Mouse (Mus musculus) neural tube, embryonic 14.5 days (tissue): ENCODE measurements at regions not wholly inside any gene's neighbourhood (a gene's known extent, or its start where the extent isn't known, plus 50 kb on each side); places are given as distances from the start of the nearest gene placed in this dataset.

Experiments used
- ATAC-seq: fragments of 200-750 bp; cut with Nextera tagmentation; 2 replicates; pipeline ENCODE4 v1.8.0; 2017; ENCODE audit warnings: low read depth, mild to moderate bottlenecking, moderate TSS enrichment, moderate library complexity
- H3K27ac ChIP-seq: fragments of 300-500 bp; sonication (generic); 2 replicates; pipeline ENCODE4 v1.5.1; 2014; ENCODE audit warnings: low read depth, mild to moderate bottlenecking, control low read depth, low read length, moderate library complexity, mixed read lengths
- H3K27me3 ChIP-seq: fragments of 300-500 bp; sonication (generic); 2 replicates; pipeline ENCODE4 v1.6.1; 2014; ENCODE audit warnings: low read length; ENCODE audit not compliant: control insufficient read depth, insufficient read depth
- H3K36me3 ChIP-seq: fragments of 300-500 bp; sonication (generic); 2 replicates; pipeline ENCODE4 v1.6.1; 2014; ENCODE audit warnings: low read length, mixed read lengths; ENCODE audit not compliant: control insufficient read depth, insufficient read depth
- H3K4me1 ChIP-seq: fragments of 300-500 bp; sonication (generic); 2 replicates; pipeline ENCODE4 v1.6.1; 2014; ENCODE audit warnings: low read length; ENCODE audit not compliant: control insufficient read depth, insufficient read depth
- H3K4me2 ChIP-seq: fragments of 300-500 bp; sonication (generic); 2 replicates; pipeline ENCODE4 v1.6.1; 2014; ENCODE audit warnings: mild to moderate bottlenecking, low read depth, low read length, control low read depth
- H3K4me3 ChIP-seq: fragments of 300-500 bp; sonication (generic); 2 replicates; pipeline ENCODE4 v1.5.1; 2014; ENCODE audit warnings: low read depth, low read length, control low read depth, mixed read lengths
- H3K9ac ChIP-seq: fragments of 300-500 bp; sonication (generic); replicated peaks from 2 replicates; pipeline ENCODE4 v1.6.1; 2014; ENCODE audit warnings: low read depth, mild to moderate bottlenecking, control low read depth, low read length, mixed read lengths
- H3K9me3 ChIP-seq: fragments of 300-500 bp; sonication (generic); 2 replicates; pipeline ENCODE4 v1.6.1; 2016; ENCODE audit warnings: low read length; ENCODE audit not compliant: control insufficient read depth
- WGBS: fragments of 180-500 bp; shearing (Covaris S2); extraction: QIAGEN DNeasy Blood & Tissue Kit; methylation state at CpG from one replicate; pipeline ENCODE4 v1.1.7; 2014; 5-methylcytosine and 5-hydroxymethylcytosine counted together

DNA sequence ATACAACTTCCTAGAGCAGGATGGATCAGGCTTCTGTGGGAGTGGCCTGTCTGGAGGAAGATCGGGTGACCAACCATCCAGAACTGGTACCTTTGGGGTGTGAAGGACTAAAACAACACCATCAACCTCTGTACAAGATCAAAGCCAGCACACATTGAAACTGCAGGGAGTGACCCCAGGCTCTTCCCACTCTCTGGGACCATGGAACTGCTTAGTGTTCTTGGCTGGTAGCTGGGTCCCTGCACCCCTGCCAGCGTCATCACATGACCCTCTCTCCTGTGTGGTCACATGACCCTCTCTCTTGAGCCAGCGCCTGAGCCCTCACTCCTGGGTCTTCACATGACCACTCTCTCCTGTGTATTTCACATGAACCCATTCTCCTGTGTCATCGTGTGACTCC lies 178.3 kb upstream of the Cdh4 start:
- Histone ChIP-seq H3K36me3 (no peaks in the 10 kb centered on the region), H3K4me2 (no peak overlapping the region), H3K9ac (no peak overlapping the region), H3K27me3 (no peaks in the 10 kb centered on the region), H3K27ac (no peak overlapping the region), H3K9me3 (no peaks in the 10 kb centered on the region), H3K4me3 (no peak overlapping the region), H3K4me1 (no peaks in the 10 kb centered on the region)
- 91% methylated on average over 4 of the region's 4 CpGs for WGBS
- ATAC-seq: no peak

DNA sequence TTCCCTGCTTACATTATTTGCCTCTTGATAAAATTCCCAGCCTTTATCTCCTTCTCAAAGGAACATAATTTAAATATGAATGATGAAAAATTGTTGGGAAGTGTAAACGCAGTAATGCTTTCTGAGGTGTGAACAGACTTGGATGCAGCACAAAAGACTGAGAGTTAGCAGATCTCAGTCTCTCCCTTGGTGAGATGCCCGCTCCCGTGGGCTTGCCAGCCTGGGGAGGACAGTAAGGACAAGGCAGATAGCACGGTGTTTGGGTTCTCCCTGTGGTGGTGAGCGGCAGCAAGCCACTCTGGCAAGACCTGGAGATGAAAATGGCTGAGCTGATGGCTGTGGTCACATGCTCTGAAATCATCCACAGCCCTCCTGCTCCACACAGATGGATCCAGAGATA lies 176.8 kb upstream of the Cdh4 start:
- no peak for ATAC-seq
- Histone ChIP-seq H3K9me3 (no peaks in the 10 kb centered on the region), H3K4me2 (no peak overlapping the region), H3K9ac (no peak overlapping the region), H3K4me3 (no peak overlapping the region), H3K27me3 (no peaks in the 10 kb centered on the region), H3K27ac (no peak overlapping the region), H3K36me3 (no peaks in the 10 kb centered on the region), H3K4me1 (no peaks in the 10 kb centered on the region)
- WGBS: 72% methylated on average over 5 of the region's 5 CpGs

DNA sequence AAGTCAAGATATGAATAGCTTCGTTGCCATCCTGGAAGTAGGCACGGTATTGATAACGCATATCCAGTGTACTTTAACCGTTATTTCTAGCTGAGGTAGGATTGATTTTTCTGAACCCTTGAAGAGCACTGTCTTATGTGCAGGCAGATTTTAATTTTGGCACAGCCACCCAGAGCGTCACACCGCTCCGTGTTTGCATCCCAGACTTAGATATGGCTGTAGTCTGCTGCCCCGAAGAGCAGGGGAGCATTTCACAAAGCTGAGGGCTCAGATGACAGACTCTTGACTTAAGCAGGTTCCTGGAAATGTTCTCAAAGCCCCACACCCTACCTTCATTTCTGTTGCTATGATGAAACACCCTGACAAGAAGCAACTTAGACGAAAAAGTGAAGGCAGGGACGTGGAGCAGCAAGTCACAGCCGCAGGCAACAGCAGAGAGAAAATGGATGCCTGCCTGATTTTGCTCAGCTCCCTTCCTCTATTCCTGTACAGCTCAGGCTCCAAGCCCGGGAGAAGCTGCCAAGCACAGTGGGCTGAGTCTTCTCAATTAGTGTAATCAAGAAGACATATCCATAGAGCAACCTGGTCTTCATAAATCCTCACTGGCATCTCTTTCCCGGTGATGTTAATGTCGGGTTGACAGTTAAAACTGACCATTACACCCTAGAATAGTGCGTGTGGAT lies 164.9 kb upstream of the Cdh4 start:
- no peaks in the 10 kb centered on the region for H3K27me3 ChIP-seq
- 87% methylated on average over 15 of the region's 15 CpGs for WGBS
- no peaks in the 10 kb centered on the region for H3K9me3 ChIP-seq
- no peak overlapping the region for H3K27ac ChIP-seq
- no peaks in the 10 kb centered on the region for H3K4me1 ChIP-seq
- no peak overlapping the region for H3K9ac ChIP-seq
- no peaks in the 10 kb centered on the region for H3K36me3 ChIP-seq
- H3K4me2 ChIP-seq: no peak overlapping the region
- no peak for ATAC-seq
- no peak overlapping the region for H3K4me3 ChIP-seq

DNA sequence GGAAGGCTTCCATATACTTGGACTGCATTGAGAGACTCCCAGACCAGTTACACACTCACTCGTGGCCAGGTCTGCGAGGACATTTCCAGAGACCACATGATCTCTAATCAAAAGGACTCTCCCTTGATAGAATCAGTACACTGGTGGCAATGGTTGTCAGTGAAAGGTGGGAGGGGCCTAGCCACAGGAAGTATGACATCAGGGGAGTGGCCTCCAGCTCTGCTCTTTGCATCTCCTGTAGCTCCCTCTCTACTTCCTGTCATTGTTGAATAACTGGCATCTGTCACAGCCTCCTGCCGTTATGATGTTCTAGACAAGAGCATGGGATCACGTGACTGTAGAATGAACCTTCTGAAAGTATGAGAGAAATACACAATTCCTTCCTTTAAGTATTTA lies 164.3 kb upstream of the Cdh4 start:
- no peak overlapping the region for H3K27ac ChIP-seq
- WGBS: 80% methylated on average over 4 of the region's 4 CpGs
- H3K9ac ChIP-seq: no peak overlapping the region
- no peaks in the 10 kb centered on the region for H3K9me3 ChIP-seq
- no peak overlapping the region for H3K4me3 ChIP-seq
- no peak for ATAC-seq
- H3K36me3 ChIP-seq: no peaks in the 10 kb centered on the region
- H3K27me3 ChIP-seq: no peaks in the 10 kb centered on the region
- no peak overlapping the region for H3K4me2 ChIP-seq
- no peaks in the 10 kb centered on the region for H3K4me1 ChIP-seq

DNA sequence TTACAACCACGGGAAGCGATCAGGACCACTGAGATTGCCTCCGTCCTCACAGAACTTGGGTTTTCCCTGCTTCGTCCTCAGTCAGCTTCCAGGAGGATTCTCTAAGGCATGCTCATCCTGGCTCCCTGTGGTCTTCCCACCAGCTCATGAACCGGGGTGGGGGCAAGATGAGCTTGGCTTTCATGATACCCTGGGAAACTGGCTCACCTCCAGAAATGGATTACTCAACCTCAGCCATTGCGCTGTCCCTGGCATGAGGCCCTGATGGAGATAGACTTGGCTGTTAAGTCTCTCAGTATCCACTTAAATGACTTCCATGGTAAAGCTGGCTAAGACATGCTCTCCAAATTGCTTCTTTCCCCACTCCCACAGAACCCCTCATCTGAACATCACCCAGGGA lies 160.0 kb upstream of the Cdh4 start:
- Histone ChIP-seq H3K4me3 (no peak overlapping the region), H3K36me3 (no peaks in the 10 kb centered on the region), H3K4me2 (no peak overlapping the region), H3K4me1 (no peaks in the 10 kb centered on the region), H3K9me3 (no peaks in the 10 kb centered on the region), H3K27ac (no peak overlapping the region), H3K27me3 (no peaks in the 10 kb centered on the region), H3K9ac (no peak overlapping the region)
- ATAC-seq: no peak
- WGBS: 78% methylated on average over 6 of the region's 6 CpGs

DNA sequence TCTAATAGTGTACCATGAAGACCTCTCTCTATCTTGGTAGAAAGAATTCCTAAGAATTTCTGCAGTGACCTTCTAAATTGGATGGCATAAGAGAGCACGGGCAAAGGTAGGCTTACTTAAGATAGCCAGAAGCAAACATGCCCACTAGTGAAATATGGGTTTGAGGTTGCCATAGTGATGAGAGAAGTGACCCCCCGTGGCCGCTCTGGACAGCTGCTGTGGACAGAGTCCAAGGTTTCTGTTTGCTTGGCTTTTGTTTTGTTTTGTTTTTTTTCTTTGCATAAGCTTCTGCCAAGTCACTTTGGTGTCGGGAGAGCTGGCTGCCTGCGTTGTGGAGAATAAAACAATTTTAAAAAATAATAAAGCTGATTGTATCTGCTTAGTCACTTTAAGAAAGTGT lies 151.8 kb upstream of the Cdh4 start:
- H3K27ac ChIP-seq: no peak overlapping the region
- no peak for ATAC-seq
- no peaks in the 10 kb centered on the region for H3K27me3 ChIP-seq
- no peak overlapping the region for H3K9ac ChIP-seq
- no peaks in the 10 kb centered on the region for H3K36me3 ChIP-seq
- no peak overlapping the region for H3K4me3 ChIP-seq
- WGBS: 30% methylated on average over 5 of the region's 5 CpGs
- peaks cover 20% of the 10 kb centered on the region; the same call in 1 of the 2 replicates for H3K4me1 ChIP-seq
- no peaks in the 10 kb centered on the region for H3K9me3 ChIP-seq
- H3K4me2 ChIP-seq: no peak overlapping the region

DNA sequence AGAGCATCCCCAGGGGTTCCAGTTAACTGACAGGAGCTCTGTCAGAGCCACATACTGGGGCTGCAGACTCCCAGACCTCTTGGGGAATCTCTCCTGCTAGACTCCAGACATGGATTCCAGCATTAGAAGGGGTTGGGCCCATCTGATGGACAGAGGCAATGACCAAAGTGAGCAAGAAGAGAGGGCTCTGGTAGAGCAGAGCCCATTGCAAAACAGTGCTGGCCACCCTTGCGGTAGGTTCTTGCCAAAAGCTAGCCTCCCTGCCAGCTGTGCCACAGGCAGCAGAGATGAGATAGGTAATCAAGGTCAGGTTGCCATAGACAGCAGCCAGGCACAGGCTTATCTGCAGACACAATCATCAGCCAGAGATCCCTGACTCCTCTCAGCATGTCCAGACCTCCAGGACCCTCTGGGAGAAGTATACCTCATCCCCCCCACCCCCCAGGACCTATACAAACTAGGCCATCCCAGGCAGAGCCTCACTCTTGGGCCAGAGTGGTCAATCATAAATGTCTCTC lies 151.1 kb upstream of the Cdh4 start:
- Histone ChIP-seq H3K4me2 (no peak overlapping the region), H3K36me3 (no peaks in the 10 kb centered on the region), H3K27me3 (no peaks in the 10 kb centered on the region), H3K27ac (no peak overlapping the region), H3K4me3 (no peak overlapping the region), H3K4me1 (peaks cover 20% of the 10 kb centered on the region; the same call in 1 of the 2 replicates), H3K9ac (no peak overlapping the region), H3K9me3 (no peaks in the 10 kb centered on the region)
- 73% methylated on average over 1 of the region's 1 CpGs for WGBS
- ATAC-seq: no peak

DNA sequence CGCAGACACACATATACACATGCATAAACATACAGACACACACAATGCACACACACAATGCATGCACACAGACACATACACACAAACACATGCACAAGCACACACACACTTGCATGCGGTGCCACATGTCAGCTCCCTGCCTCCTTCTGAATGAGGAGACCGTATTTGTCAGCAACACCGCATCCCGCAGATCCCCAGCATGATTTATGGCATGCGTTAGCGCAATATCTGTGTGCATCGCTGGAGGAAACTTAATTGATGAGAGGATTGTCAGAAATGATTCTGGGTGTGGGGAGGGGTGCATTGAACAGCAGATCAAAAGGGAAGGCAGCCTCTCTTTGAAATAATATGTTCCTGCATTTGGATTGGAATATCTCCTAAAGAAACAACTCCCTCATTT lies 150.3 kb upstream of the Cdh4 start:
- H3K4me2 ChIP-seq: no peak overlapping the region
- WGBS: 38% methylated on average over 8 of the region's 8 CpGs
- peaks cover 20% of the 10 kb centered on the region; the same call in 1 of the 2 replicates for H3K4me1 ChIP-seq
- no peaks in the 10 kb centered on the region for H3K36me3 ChIP-seq
- H3K4me3 ChIP-seq: no peak overlapping the region
- H3K27me3 ChIP-seq: no peaks in the 10 kb centered on the region
- peak; percentile 65; the same call in 1 of the 2 replicates for ATAC-seq
- no peak overlapping the region for H3K9ac ChIP-seq
- no peaks in the 10 kb centered on the region for H3K9me3 ChIP-seq
- H3K27ac ChIP-seq: peak overlapping the region; percentile 57

DNA sequence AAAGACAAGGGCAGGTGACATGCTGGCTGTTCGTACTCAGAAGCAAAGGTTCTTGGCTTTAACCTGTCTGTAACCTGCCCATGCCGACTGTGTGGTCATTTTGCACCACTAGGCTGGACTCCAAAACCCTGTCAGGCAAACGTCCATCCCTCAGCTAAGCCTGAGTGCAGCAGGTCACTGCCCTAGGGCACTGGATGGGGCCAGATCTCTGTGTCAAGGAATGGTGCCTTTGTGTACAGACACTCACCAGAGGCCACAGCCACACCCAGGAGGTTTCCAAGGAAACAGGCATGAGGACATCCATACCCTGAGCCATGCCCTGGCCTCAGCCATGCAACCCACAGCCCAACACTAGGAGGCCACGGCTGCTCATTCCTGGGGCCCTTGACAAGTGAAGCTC lies 149.7 kb upstream of the Cdh4 start:
- WGBS: 45% methylated on average over 4 of the region's 4 CpGs
- ATAC-seq: peak; percentile 47; the same call in 1 of the 2 replicates
- Histone ChIP-seq H3K4me3 (no peak overlapping the region), H3K27ac (peak overlapping the region; percentile 57), H3K9ac (no peak overlapping the region), H3K4me2 (no peak overlapping the region), H3K36me3 (no peaks in the 10 kb centered on the region), H3K27me3 (no peaks in the 10 kb centered on the region), H3K4me1 (peaks cover 20% of the 10 kb centered on the region; the same call in 1 of the 2 replicates), H3K9me3 (no peaks in the 10 kb centered on the region)
